Mouse (Mus musculus) thymus, postnatal 10 days (tissue): ENCODE results near the gene Anapc11.
A peak's percentile ranks its signal among the peaks of the same experiment; 100 is the strongest.

Experiments used
- DNase-seq, 2 experiments: peaks; one replicate each; pipeline ENCODE4 v3.0.0; 2021; ENCODE audit warnings: low spot score in 2 of 2

Gene Anapc11

GRCm38 (mm10) chr11:120627468-120628300, 29.5 kb downstream of the Anapc11 start:
- DNase-seq, result peak; percentile 62 to 66

- DNase-seq, result no peak
These were observed 30.6 kb downstream of the Anapc11 start for GRCm38 (mm10) chr11:120628601-120629340.

GRCm38 (mm10) chr11:120629341-120629730, 31.1 kb downstream of the Anapc11 start:
- DNase-seq, result peak; percentile 69 to 73

GRCm38 (mm10) chr11:120629911-120630310, 31.7 kb downstream of the Anapc11 start:
- DNase-seq, result no peak

GRCm38 (mm10) chr11:120630401-120630871, 32.2 kb downstream of the Anapc11 start:
- no peak for DNase-seq

- no peak for DNase-seq
These were observed 32.9 kb downstream of the Anapc11 start for GRCm38 (mm10) chr11:120630881-120631725.

- no peak for DNase-seq
These were observed 33.7 kb downstream of the Anapc11 start for GRCm38 (mm10) chr11:120631726-120632448.

GRCm38 (mm10) chr11:120632559-120633519, 34.6 kb downstream of the Anapc11 start:
- DNase-seq, result peak; percentile 39 to 52

GRCm38 (mm10) chr11:120633520-120634343, 35.5 kb downstream of the Anapc11 start, which contains the start of gene Mafg:
Gene Mafg (minus strand): TSS chr11:120633600.
- peak; percentile 82 for DNase-seq

- DNase-seq, result no peak
These were observed 36.6 kb downstream of the Anapc11 start for GRCm38 (mm10) chr11:120634810-120635209.

GRCm38 (mm10) chr11:120641255-120641654, 43.0 kb downstream of the Anapc11 start:
- DNase-seq, result no peak

GRCm38 (mm10) chr11:120641869-120642268, 43.6 kb downstream of the Anapc11 start:
- DNase-seq, result no peak

- DNase-seq, result peak in 1 of 2 experiments; percentile 28
These were observed 44.8 kb downstream of the Anapc11 start for GRCm38 (mm10) chr11:120642939-120643600.

GRCm38 (mm10) chr11:120643601-120643987, 45.4 kb downstream of the Anapc11 start, which contains the start of gene Pycr1:
Gene Pycr1 (minus strand): TSS chr11:120643769.
- DNase-seq, result peak; percentile 93 to 94

- DNase-seq, result no peak
These were observed 49.0 kb downstream of the Anapc11 start for GRCm38 (mm10) chr11:120647047-120647830.

GRCm38 (mm10) chr11:120648001-120648476, 49.8 kb downstream of the Anapc11 start, which contains the start of gene Myadml2:
Gene Myadml2 (minus strand): TSS chr11:120648158.
- peak in 1 of 2 experiments; percentile 28 for DNase-seq

- no peak for DNase-seq
These were observed 53.7 kb downstream of the Anapc11 start for GRCm38 (mm10) chr11:120651872-120652271.
